Mouse (Mus musculus) cerebellum, adult 11 months (tissue): ENCODE data around the gene Slc12a8.

Experiments used
- DNase-seq: peaks from one replicate; pipeline ENCODE4 v3.0.0; 2022

Gene Slc12a8

GRCm38 (mm10) chr16:33583881-33584454 is 66.8 kb downstream of the Slc12a8 start:
- DNase-seq, result no peak

- no peak for DNase-seq
Observed at GRCm38 (mm10) chr16:33584455-33585082, 67.4 kb downstream of the Slc12a8 start.

GRCm38 (mm10) chr16:33585083-33585460 is 67.9 kb downstream of the Slc12a8 start:
- no peak for DNase-seq

DNA sequence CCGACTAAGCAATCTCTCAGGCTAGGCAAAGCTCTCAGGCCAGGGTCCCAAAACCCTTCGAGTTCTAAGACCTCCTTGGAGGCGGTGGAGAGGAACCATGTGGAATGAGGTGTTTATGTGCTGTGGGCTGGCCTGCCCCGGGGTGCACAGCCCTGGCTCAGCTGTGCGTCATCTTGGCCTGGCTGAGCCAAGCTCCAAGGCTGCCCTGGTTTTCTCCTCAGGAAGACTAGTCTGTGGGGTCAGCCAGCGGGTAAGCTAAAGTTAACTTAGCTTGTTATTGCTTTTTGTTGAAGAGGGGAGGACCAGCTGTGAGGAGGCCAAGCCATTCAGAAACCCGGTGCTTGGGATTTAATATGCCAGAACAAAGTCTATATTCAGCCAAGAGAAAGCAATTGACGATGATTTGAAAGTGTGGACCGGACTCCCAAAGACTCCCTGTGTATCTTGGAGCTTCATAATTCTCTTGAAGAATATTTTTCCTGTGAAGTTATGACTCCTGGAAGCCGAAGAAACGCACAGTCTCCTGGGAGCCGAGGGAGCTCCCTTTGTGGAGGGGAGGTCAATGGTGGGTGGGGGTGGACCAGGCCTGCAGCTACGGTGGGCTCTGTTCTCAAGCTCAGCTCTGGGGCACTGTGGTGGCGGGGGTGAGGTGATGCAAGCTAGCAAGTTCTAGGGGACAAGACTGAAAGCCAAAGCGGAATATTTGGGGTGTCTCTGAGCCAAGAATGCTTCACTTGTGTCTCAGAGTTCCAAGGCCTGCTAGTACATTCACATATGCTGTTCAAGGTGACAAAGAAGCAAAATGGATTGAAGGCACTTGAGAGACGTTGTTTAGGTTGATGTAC is 70.4 kb downstream of the Slc12a8 start:
- no peak for DNase-seq

GRCm38 (mm10) chr16:33588845-33589244 is 71.7 kb downstream of the Slc12a8 start:
- no peak for DNase-seq

DNA sequence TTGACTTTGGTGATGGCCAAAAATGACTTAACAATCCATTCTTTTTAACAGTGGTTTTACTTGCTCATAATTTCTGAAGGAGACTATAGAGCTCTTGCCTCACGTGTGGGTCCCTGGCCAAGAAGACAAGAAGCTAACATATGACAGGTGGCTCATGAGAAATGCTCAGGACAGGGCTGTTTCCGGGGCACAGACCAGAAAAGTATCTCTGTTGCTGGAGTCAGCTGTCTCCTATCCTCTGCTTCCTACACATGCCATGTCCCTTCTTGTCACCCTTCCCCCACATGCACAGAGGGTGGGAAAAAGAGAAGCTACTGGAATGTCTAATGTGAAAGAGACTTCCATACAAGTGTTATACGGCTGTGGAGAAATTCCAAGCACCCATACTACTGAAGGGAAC is 73.3 kb downstream of the Slc12a8 start:
- no peak for DNase-seq

DNA sequence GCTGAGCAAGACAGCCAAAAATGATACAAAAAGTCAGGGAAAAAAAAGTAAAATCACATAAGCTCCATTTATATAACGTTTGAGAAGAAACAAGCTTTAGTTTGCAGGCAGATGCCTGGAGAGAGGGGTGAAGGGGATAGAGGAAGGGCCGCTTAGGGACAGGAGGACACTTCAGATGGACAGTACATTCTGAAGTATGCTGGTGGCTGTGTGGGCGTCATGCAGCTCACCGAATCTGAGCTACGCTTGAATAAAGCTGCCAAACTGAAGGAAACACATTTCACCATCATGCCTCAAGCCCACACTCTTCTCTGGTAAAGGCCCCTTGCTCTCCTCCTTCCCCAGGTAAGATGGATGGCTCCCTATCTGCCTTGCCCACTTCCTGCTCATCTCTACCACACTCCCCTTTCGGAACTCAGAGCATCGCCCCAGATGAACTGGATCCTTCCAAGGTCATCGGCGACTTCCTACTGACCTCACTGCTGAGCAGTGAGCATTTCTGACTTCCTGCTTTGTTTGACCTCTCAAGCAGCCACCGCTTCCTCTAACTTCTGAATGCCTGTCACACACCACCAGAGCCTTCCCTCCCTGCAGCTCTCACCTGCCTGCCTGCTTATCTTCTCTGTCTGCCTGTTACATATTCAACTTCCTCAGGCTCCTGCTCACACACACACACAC is 74.4 kb downstream of the Slc12a8 start:
- DNase-seq, result no peak

DNA sequence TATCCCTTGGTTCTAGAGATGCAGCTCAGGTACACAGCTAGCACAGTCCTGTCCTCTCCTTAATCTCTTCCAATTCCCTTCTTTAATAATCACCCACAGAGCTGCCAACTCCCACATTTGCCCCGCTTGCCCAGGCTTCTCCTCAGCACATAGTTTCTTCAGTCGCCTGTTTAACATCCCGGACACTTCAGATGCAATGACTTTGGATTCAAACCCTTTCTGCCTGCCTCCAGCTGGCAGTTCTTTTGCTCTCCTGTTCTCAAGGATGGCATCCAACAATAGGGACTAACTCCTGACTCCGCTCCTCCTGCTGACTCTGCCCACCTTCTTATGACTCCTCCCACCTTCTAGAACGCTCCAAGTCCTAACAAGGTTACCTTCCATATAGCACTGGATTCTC is 75.2 kb downstream of the Slc12a8 start:
- DNase-seq, result no peak

DNA sequence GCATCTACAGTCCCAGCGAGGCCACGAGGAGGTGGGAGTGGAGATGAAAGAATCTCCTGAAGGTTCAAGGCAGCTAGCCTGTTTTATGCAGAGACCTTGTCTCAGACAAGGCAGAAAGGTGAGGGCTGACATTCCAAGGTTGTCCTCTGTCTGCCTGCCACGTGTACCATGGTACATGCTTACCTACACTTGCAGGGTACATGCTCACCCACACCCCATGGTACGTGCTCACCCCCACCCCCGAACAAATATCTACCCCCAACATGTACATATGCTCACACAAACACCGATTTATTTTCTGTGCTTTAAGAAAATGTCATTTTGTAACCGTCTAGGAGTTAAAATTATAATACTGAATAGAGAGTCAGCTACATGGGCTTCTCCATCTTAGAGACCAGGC is 76.3 kb downstream of the Slc12a8 start:
- no peak for DNase-seq

- no peak for DNase-seq
Observed at GRCm38 (mm10) chr16:33594037-33594771, 77.1 kb downstream of the Slc12a8 start.

DNA sequence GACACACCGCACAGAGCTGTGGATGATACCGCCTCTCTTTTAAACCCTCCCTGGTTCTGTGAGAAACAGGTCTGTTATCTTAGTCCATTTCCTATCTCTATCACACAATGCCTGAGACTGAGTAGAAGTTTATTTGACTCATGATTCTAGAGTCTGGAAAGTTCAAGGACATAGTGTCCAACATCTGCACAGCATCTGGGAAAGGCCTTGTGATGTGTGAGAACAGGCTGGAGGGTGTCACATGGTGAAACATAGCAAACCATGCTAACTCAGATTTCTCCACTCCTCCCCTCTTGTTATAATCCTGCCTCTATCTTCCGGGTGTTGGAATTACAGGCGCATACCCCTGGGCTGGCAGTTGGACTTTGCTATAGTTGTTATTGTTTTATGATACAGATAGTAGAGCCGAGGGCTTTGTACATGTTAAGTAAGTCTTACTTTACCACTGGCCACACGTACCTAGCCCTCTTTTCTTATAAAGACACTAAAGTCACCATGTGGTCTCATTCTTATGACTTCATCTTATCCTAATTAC is 78.2 kb downstream of the Slc12a8 start:
- DNase-seq, result no peak

DNA sequence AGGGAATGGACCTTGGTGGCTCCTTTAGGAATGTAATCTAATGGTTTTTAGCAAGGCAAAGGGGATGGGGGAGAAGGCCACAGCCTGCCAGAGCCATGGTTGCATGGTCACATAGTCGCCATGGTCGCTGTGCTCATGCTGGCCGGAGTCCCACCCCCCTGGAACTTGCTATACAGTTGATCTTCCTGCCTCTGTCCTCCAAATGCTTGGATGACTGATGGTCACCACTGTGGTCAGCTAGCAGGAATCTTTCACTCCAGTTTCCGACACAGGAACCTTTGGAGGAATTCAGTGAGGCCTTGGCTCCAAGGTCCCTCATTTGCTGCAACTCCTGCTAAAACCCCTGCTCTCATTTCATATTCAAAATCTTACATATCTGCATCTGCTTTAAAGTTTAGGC is 79.1 kb downstream of the Slc12a8 start:
- DNase-seq, result no peak

DNA sequence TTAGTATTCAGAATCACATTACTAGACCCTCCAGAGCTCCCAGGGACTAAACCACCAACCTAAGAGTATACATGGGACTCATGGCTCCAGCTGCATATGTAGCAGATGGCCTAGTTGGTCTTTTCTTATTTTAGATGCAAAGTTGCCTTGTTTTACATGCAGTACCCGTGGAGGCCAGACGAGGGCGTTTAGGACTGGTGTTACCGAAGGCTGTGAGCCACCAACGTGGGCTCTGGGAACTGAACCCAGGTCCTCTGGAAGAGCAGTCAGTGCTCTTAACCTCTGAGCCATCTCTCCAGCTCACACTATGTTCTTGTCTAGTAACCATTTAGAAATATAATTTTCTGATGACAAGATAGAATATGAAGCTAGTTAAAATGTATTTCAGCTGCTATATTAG is 83.1 kb downstream of the Slc12a8 start:
- DNase-seq, result no peak

GRCm38 (mm10) chr16:33601299-33601698 is 84.2 kb downstream of the Slc12a8 start:
- no peak for DNase-seq

- DNase-seq, result no peak
Observed at GRCm38 (mm10) chr16:33605647-33606596, 88.8 kb downstream of the Slc12a8 start.

- no peak for DNase-seq
Observed at GRCm38 (mm10) chr16:33606691-33607532, 89.8 kb downstream of the Slc12a8 start.

DNA sequence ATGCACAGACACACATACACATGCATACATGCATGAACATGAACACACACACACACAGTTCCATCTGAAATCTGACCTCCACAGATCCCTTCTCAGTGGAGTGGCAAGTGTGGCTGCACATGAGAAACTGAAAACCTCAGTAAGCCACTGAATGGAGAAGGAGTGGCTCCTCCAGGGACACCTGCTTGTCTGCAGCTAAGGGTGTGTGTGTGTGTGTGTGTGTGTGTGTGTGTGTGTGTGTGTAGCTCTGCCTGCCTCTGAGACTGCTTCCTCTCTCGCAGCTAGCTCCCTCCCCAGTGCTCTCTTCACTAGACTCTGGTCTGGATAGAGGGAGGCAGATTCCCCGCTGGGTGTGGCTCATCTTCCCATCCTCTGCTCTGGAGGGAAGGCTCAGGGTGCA is 92.4 kb downstream of the Slc12a8 start:
- no peak for DNase-seq

DNA sequence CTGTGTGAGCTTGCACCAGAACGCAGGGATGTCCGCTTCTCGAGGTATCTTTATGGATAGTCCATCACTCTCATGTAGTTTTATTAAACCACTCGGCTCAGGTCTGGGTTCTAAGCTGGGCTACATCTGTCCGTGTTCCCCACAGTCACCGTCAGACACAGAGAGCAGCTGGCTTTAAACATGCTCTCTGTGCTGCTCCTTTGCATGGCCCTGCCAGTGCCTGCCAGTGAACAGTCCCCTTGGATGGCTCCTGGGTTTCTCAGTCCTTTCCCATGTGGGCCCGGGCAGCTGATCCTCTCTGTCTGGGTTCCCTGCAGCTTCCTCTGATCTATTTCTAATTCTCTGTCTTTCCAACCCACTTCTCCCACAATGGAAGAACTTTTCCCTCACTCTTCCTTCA is 93.3 kb downstream of the Slc12a8 start:
- no peak for DNase-seq

- DNase-seq, result no peak
Observed at GRCm38 (mm10) chr16:33611291-33611690, 94.2 kb downstream of the Slc12a8 start.

- peak; percentile 37 for DNase-seq
Observed at GRCm38 (mm10) chr16:33612056-33612770, 95.1 kb downstream of the Slc12a8 start.
